In the genomic region with DNA sequence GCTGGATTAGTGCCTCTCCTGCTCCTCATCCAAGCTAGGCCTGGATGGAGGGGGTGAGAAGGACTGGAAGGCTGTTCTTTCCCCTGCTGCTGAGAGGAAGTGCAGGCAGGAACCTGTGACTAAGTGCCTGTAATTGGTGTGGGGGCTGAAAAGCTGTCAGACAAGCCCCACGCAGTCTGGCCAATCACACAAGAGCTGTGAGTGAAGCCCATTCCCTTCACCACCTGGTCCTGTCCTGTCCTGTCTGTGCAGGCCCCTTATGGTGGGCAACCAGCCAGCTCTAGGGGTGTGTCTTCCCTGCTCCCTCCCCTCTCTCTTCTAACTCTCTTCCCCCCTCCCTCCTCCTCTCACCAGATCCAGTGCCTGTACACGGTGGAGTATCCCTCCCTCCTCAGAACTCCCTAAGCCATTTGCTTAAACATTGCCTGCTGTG, we compare ENCODE assay signal across 7 mouse cellular contexts. TPM values are rescaled to one million over a fixed set of nuclear protein-coding genes. Genes with fewer than 3 reads are reported as not detected.
DNase-seq lines count a peak whose midpoint lies in the region; ATAC-seq and TF ChIP-seq lines count a peak whose summit lies in the region.

No protein-coding gene starts in this region.

- H3K36me3 ChIP-seq in testis, adult 2 months (ENCODE audit: control insufficient read depth, insufficient read depth, low read length) = no peaks in the 10 kb centered on the region
- H3K36me3 ChIP-seq in neural tube, embryonic 14.5 days (ENCODE audit: control insufficient read depth, insufficient read depth, low read length) = no peaks in the 10 kb centered on the region

- WGBS in neural tube, embryonic 14.5 days = 18% methylated on average over 2 of the region's 2 CpGs

- H3K4me3 ChIP-seq in testis, adult 2 months (ENCODE audit: control insufficient read depth, low read depth, low read length) = peak overlapping the region; percentile 3; the same call in 1 of the 2 replicates
- no peak overlapping the region for H3K4me3 ChIP-seq in neural tube, embryonic 14.5 days (ENCODE audit: low read depth, low read length)

- no peaks in the 10 kb centered on the region for H3K9me3 ChIP-seq in neural tube, embryonic 14.5 days (ENCODE audit: control insufficient read depth, low read length)

- no peak overlapping the region for H3K4me2 ChIP-seq in neural tube, embryonic 14.5 days (ENCODE audit: low read depth, low read length)

- intact Hi-C loops in heart, postnatal 10 days (cut with DNase I) = no loop called here

- no peak for DNase-seq in testis, postnatal 14 days (ENCODE audit: low spot score)
- DNase-seq in fibroblast of lung, adult 2 months (ENCODE audit: low read depth) = peak; percentile 72
- peak; percentile 72 for DNase-seq in heart, postnatal 10 days
- peak; percentile 62 to 71 for DNase-seq in layer of hippocampus, postnatal 36 days
- no peak for DNase-seq in thymus, postnatal 10 days (ENCODE audit: low spot score in 2 of 2)

- H3K9ac ChIP-seq in neural tube, embryonic 14.5 days (replicated peaks; ENCODE audit: low read depth, low read length) = no peak overlapping the region

- peaks cover 18% of the 10 kb centered on the region for H3K4me1 ChIP-seq in testis, adult 2 months (ENCODE audit: control insufficient read depth, insufficient read depth, low read length)
- peaks cover 5% of the 10 kb centered on the region; the same call in 1 of the 2 replicates for H3K4me1 ChIP-seq in neural tube, embryonic 14.5 days (ENCODE audit: control insufficient read depth, insufficient read depth, low read length)

- H3K27ac ChIP-seq in testis, adult 2 months (ENCODE audit: control insufficient read depth, insufficient read depth, low read depth, low read length) = no peak overlapping the region
- H3K27ac ChIP-seq in neural tube, embryonic 14.5 days (ENCODE audit: low read depth, low read length) = no peak overlapping the region

- TF ChIP-seq CTCF in testis, adult 2 months (IDR thresholded peaks at IDR 0.05; ENCODE audit: control insufficient read depth, insufficient read depth, insufficient replicate concordance, low read depth, low read length) = no peak

- TF ChIP-seq POLR2A in testis, adult 2 months (IDR thresholded peaks at IDR 0.05; ENCODE audit: control insufficient read depth, low read depth, low read length) = no peak

- ATAC-seq in neural tube, embryonic 14.5 days (ENCODE audit: low read depth) = peak; percentile 66; the same call in 1 of the 2 replicates

- no peaks in the 10 kb centered on the region for H3K27me3 ChIP-seq in testis, adult 2 months (ENCODE audit: control insufficient read depth, insufficient read depth, low read length)
- no peaks in the 10 kb centered on the region for H3K27me3 ChIP-seq in neural tube, embryonic 14.5 days (ENCODE audit: control insufficient read depth, insufficient read depth, low read length)

RNA-seq across cellular contexts. Expression of a gene that starts 20.5 kb away (rescaled TPM):
- polyA plus RNA-seq in testis, adult 2 months (2012; rRNA removed) = 3.8 and 5.2 TPM in 2 replicates
- 1 to 10 TPM; 1.3 to 2.3 TPM for total RNA-seq in heart, postnatal 10 days (2021)
- 1 to 10 TPM; 1.6 to 2.2 TPM for total RNA-seq in layer of hippocampus, postnatal 36 days (2021)
- 0.80 and 1.9 TPM in 2 replicates for polyA plus RNA-seq in neural tube, embryonic 14.5 days (2014; fragmentation: Nextera tagmentation; extraction: Ambion mirVana)

RNA-seq across cellular contexts. Expression of a gene that starts 20.5 kb away (rescaled TPM):
- 1.1 and 1.3 TPM in 2 replicates for polyA plus RNA-seq in testis, adult 2 months (2012; rRNA removed)
- 1 to 10 TPM in 1 of 2 experiments, under 1 TPM in 1; 0.64 to 1.3 TPM for total RNA-seq in heart, postnatal 10 days (2021)
- 100 to 1,000 TPM; 305 to 318 TPM for total RNA-seq in layer of hippocampus, postnatal 36 days (2021)
- polyA plus RNA-seq in neural tube, embryonic 14.5 days (2014; fragmentation: Nextera tagmentation; extraction: Ambion mirVana) = 1.5 and 1.8 TPM in 2 replicates

RNA-seq across cellular contexts. Expression of a gene that starts 35.5 kb away (rescaled TPM):
- 834 and 1,155 TPM in 2 replicates for polyA plus RNA-seq in testis, adult 2 months (2012; rRNA removed)
- total RNA-seq in heart, postnatal 10 days (2021) = 100 to 1,000 TPM; 536 to 545 TPM
- total RNA-seq in layer of hippocampus, postnatal 36 days (2021) = 100 to 1,000 TPM; 391 to 451 TPM
- 775 and 913 TPM in 2 replicates for polyA plus RNA-seq in neural tube, embryonic 14.5 days (2014; fragmentation: Nextera tagmentation; extraction: Ambion mirVana)

RNA-seq across cellular contexts. Expression of a gene that starts 48.4 kb away (rescaled TPM):
- 9.6 and 10.5 TPM in 2 replicates for polyA plus RNA-seq in testis, adult 2 months (2012; rRNA removed)
- 10 to 100 TPM in 1 of 2 experiments, 1 to 10 TPM in 1; 9.6 to 29.0 TPM for total RNA-seq in heart, postnatal 10 days (2021)
- under 1 TPM in 1 of 2 experiments, not detected in 1; 0.23 TPM for total RNA-seq in layer of hippocampus, postnatal 36 days (2021)
- not detected in 2 replicates for polyA plus RNA-seq in neural tube, embryonic 14.5 days (2014; fragmentation: Nextera tagmentation; extraction: Ambion mirVana)

Comparison
In these comparisons a context has a peak if more than half of its experiments do, and no peak if none do; other contexts are left out.
1. DNase-seq: peak in fibroblast of lung, adult 2 months (single experiment), heart, postnatal 10 days (2 of 2) and layer of hippocampus, postnatal 36 days (2 of 2); none in testis, postnatal 14 days (single experiment) and thymus, postnatal 10 days (0 of 2).
2. RNA of a gene that starts 20.5 kb away (total RNA-seq): 305 to 318 TPM in layer of hippocampus, postnatal 36 days; 0.64 to 1.3 TPM in heart, postnatal 10 days; every median in the first group is over 100 times any median in the second.